7 mouse cellular contexts compared by ENCODE assay signal in genomic region chr7:98743312-98743711, GRCm38 (mm10). TPM values are rescaled to one million over a fixed set of nuclear protein-coding genes. Genes with fewer than 3 reads are reported as not detected.
DNase-seq lines count a peak whose midpoint lies in the region; TF ChIP-seq lines count a peak whose summit lies in the region.

No protein-coding gene starts in this region.

- H3K9me3 ChIP-seq in CH12.LX (replicated peaks; ENCODE audit: low read length): no peaks in the 10 kb centered on the region

- no peak overlapping the region for H3K9ac ChIP-seq in CH12.LX (ENCODE audit: insufficient read depth, low read depth)

- peak; percentile 97 for TF ChIP-seq RAD21 in CH12.LX (IDR thresholded peaks at IDR 0.05; ENCODE audit: low read depth, low read length)

- H3K4me1 ChIP-seq in CH12.LX (ENCODE audit: control insufficient read depth in 1 of 2, insufficient read depth in 2 of 2): peaks cover 0 to 4% of the 10 kb centered on the region in 2 experiments; a peak in 1 of 4 replicates
- no peaks in the 10 kb centered on the region for H3K4me1 ChIP-seq in spleen, adult 2 months (ENCODE audit: control insufficient read depth, insufficient read depth, insufficient read length)

- no peak for TF ChIP-seq POLR2A in CH12.LX (IDR thresholded peaks at IDR 0.05; ENCODE audit: low read depth, low read length)
- TF ChIP-seq POLR2A in spleen, adult 2 months (IDR thresholded peaks at IDR 0.05; ENCODE audit: low read depth, low read length): no peak

- H3K27me3 ChIP-seq in CH12.LX (replicated peaks): peaks cover 42% of the 10 kb centered on the region
- H3K27me3 ChIP-seq in spleen, adult 2 months (ENCODE audit: control insufficient read depth, insufficient read depth, low read length): no peaks in the 10 kb centered on the region; the same call in 1 of the 2 replicates

- H3K79me2 ChIP-seq in CH12.LX (replicated peaks; ENCODE audit: control insufficient read depth, extremely low read depth, insufficient read depth, poor library complexity, severe bottlenecking): no peaks in the 10 kb centered on the region

- H3K27ac ChIP-seq in CH12.LX (ENCODE audit: insufficient read depth, low read depth): no peak overlapping the region
- H3K27ac ChIP-seq in spleen, adult 2 months (ENCODE audit: insufficient read depth, low read length): no peak overlapping the region

- no peaks in the 10 kb centered on the region for H3K36me3 ChIP-seq in CH12.LX (replicated peaks in 1 of 2; ENCODE audit: control insufficient read depth in 1 of 2, insufficient read depth in 1 of 2, low read length in 1 of 2)
- no peaks in the 10 kb centered on the region for H3K36me3 ChIP-seq in spleen, adult 2 months (ENCODE audit: control insufficient read depth, insufficient read depth, low read length)

- H3K4me2 ChIP-seq in CH12.LX (ENCODE audit: insufficient read depth, low read depth, poor library complexity, severe bottlenecking): no peak overlapping the region

- in situ Hi-C loops in CH12.LX (cut with MboI; ENCODE audit: low pct_ligation_motif_present, low pct_unique_long_range_greater_than_20kb, low sequenced_read_pairs): loop anchor here (10.0 kb wide), 1 partner anchor 341 kb away; no protein-coding TSS in a partner anchor

- TF ChIP-seq CTCF in CH12.LX (conservative IDR thresholded peaks at IDR 0.05 in 1 of 2, IDR thresholded peaks at IDR 0.05 in 1 of 2; ENCODE audit: low read depth in 2 of 2, low read length in 2 of 2): peak; percentile 78 to 95
- TF ChIP-seq CTCF in spleen, adult 2 months (IDR thresholded peaks at IDR 0.05; ENCODE audit: extremely low read depth, insufficient read depth, insufficient read length, insufficient replicate concordance): peak; percentile 69; the same call in 1 of the 2 replicates

- TF ChIP-seq EP300 in CH12.LX (IDR thresholded peaks at IDR 0.05; ENCODE audit: low read length): no peak

- dilution Hi-C loops in CH12.LX (cut with MboI; ENCODE audit: extremely low pct_ligation_motif_present, extremely low pct_unique_long_range_greater_than_20kb, low sequenced_read_pairs): no loop called here

- no peak overlapping the region for H3K4me3 ChIP-seq in CH12.LX (replicated peaks in 1 of 3; ENCODE audit: low read depth in 2 of 3, low read length in 2 of 3, poor library complexity in 1 of 3)
- H3K4me3 ChIP-seq in spleen, adult 2 months (ENCODE audit: extremely low read depth, insufficient read depth, insufficient read length): no peak overlapping the region

- WGBS in spleen, adult 2 months: 3% methylated on average over 3 of the region's 3 CpGs

- DNase-seq in CH12.LX (ENCODE audit: extremely low read depth): peak; percentile 63
- peak; percentile 46 for DNase-seq in T-cell, adult 2 months (ENCODE audit: low spot score)
- DNase-seq in cerebellum, postnatal 25 days: peak; percentile 75 to 86
- peak; percentile 24 to 47 for DNase-seq in heart, adult 9 months (ENCODE audit: low spot score in 2 of 2)
- DNase-seq in kidney, postnatal 10 days: peak; percentile 85
- peak; percentile 61 for DNase-seq in lung, postnatal 25 days (ENCODE audit: low spot score)
- DNase-seq in spleen, adult 2 months (ENCODE audit: low read depth in 1 of 2, low spot score in 2 of 2): peak; percentile 7 to 32

TF ChIP-seq in CH12.LX, 34 proteins besides CTCF, POLR2A, EP300 and RAD21:
- TF ChIP-seq TCF12 (IDR thresholded peaks at IDR 0.05; ENCODE audit: low read depth, low read length) (0 out of 2 replicates have a peak, but pooled peaks have one; percentile 14), SMC3 (IDR thresholded peaks at IDR 0.05; ENCODE audit: low read depth, low read length) (peak; percentile 85), USF2 (conservative IDR thresholded peaks at IDR 0.05; ENCODE audit: low read depth, low read length) (no peak), ZC3H11A (IDR thresholded peaks at IDR 0.05; ENCODE audit: low read depth, low read length) (peak; percentile 49; the same call in 1 of the 2 replicates)

RNA-seq across cellular contexts. Expression of gene Thap12, which starts 40.4 kb away (rescaled TPM):
- total RNA-seq in CH12.LX (2012; rRNA removed): 29.6 and 37.4 TPM in 2 replicates
- total RNA-seq in CH12.LX (2014; rRNA removed): 92.9 and 102 TPM in 2 replicates
- polyA plus RNA-seq in CH12.LX (2012; ENCODE audit: insufficient read length, low read depth): 60.7 and 70.1 TPM in 2 replicates
- polyA plus RNA-seq in spleen, adult 2 months (2012; rRNA removed): 4.2 and 5.0 TPM in 2 replicates

Comparison
In these comparisons a context has a peak if more than half of its experiments do, and no peak if none do; other contexts are left out.
1. DNase-seq: peak in every context shown above with its lines; median percentile 85 in kidney, postnatal 10 days; 80 in cerebellum, postnatal 25 days; 63 in CH12.LX; 61 in lung, postnatal 25 days; 46 in T-cell, adult 2 months; 36 in heart, adult 9 months; 20 in spleen, adult 2 months.
2. RNA of gene Thap12, which starts 40.4 kb away (polyA plus RNA-seq): 60.7 to 70.1 TPM in CH12.LX; 4.2 to 5.0 TPM in spleen, adult 2 months; every median in the first group is over 10 times any median in the second.